Mouse (Mus musculus): ENCODE results near the gene Ubac1.

Ubac1 gene

GRCm38 (mm10) chr2:25975141-25975770 is 46.3 kb downstream of the Ubac1 start:
- peak; percentile 25 for DNase-seq (ENCODE audit: low read depth)

GRCm38 (mm10) chr2:25970426-25970825 is 51.1 kb downstream of the Ubac1 start:
- DNase-seq (ENCODE audit: low read depth): peak; percentile 23

- no peak for DNase-seq (ENCODE audit: low read depth)
Measured at GRCm38 (mm10) chr2:25969319-25969718, 52.2 kb downstream of the Ubac1 start.

- DNase-seq (ENCODE audit: low read depth): no peak
Measured at GRCm38 (mm10) chr2:25949291-25949690, 72.3 kb downstream of the Ubac1 start.

All from NIH3T3 (cell line).